Mouse (Mus musculus) midbrain, embryonic 16.5 days (tissue): ENCODE data around the gene Dnm3. TPM values are rescaled to one million over a fixed set of nuclear protein-coding genes. Genes with fewer than 3 reads are reported as not detected.
A peak's percentile ranks its signal among the peaks of the same experiment; 100 is the strongest.

Source experiments
- ATAC-seq: fragments of 200-750 bp; cut with Nextera tagmentation; 2 replicates; pipeline ENCODE4 v1.8.0; 2017; ENCODE audit warnings: moderate TSS enrichment
- H3K27ac ChIP-seq: fragments of 300-500 bp; sonication (generic); 2 replicates; pipeline ENCODE4 v1.5.1; 2014; ENCODE audit warnings: mild to moderate bottlenecking, low read length, mixed read lengths
- H3K27me3 ChIP-seq: fragments of 300-500 bp; sonication (generic); 2 replicates; pipeline ENCODE4 v1.6.1; 2014; ENCODE audit warnings: low read depth, low read length, mixed read lengths; ENCODE audit not compliant: control insufficient read depth, insufficient read depth
- H3K36me3 ChIP-seq: fragments of 300-500 bp; sonication (generic); 2 replicates; pipeline ENCODE4 v1.6.1; 2014; ENCODE audit warnings: mild to moderate bottlenecking, low read length, moderate library complexity, mixed read lengths; ENCODE audit not compliant: control insufficient read depth, insufficient read depth
- H3K4me1 ChIP-seq: fragments of 300-500 bp; sonication (generic); 2 replicates; pipeline ENCODE4 v1.6.1; 2014; ENCODE audit warnings: mild to moderate bottlenecking, low read length, mixed read lengths; ENCODE audit not compliant: control insufficient read depth, insufficient read depth
- H3K4me2 ChIP-seq: fragments of 300-500 bp; sonication (generic); 2 replicates; pipeline ENCODE4 v1.6.1; 2014; ENCODE audit warnings: mild to moderate bottlenecking, low read length, mixed read lengths
- H3K4me3 ChIP-seq: fragments of 300-500 bp; sonication (generic); 2 replicates; pipeline ENCODE4 v1.5.1; 2014; ENCODE audit warnings: low read depth, mild to moderate bottlenecking, low read length, moderate library complexity, mixed read lengths
- H3K9ac ChIP-seq: fragments of 300-500 bp; sonication (generic); 2 replicates; pipeline ENCODE4 v1.6.1; 2014; ENCODE audit warnings: low read depth, low read length, mixed read lengths
- H3K9me3 ChIP-seq: fragments of 300-500 bp; sonication (generic); replicated peaks from 2 replicates; pipeline ENCODE4 v1.6.1; 2014; ENCODE audit warnings: mild to moderate bottlenecking, low read length, mixed read lengths; ENCODE audit not compliant: control insufficient read depth, poor library complexity, severe bottlenecking
- WGBS: fragments of 180-500 bp; shearing (Covaris S2); extraction: QIAGEN DNeasy Blood & Tissue Kit; methylation state at CpG from one replicate; pipeline ENCODE4 v1.1.7; 2014; 5-methylcytosine and 5-hydroxymethylcytosine counted together
- polyA plus RNA-seq: library from polyadenylated mRNA; unstranded; fragments of >200 nt; fragmentation: Nextera tagmentation; extraction: Ambion mirVana; gene quantifications from 2 replicates; pipeline ENCODE4 v1.2.1, GENCODE M21; 2015

Dnm3 gene
- polyA plus RNA-seq, 1 experiment from 2014 or later: 69.4 TPM

DNA sequence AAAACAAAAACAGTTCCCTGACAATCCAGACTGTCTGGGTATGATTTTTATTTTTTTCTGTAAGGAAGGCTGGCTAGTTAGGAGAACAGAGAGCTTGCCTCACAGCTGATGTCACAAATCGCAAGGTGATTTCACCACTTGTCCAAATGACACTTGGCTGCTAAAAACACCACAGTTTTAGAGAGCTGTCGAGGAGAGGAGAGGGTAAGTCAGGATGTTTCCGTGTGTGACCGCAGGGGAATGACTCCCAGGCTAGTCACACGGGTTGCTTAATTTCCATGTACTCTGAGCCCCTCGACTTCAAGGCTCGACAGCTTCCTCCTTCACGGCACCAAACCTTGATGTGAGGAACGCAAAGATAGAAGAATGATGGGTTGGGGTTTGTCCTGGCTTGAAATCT is 471.7 kb downstream of the Dnm3 start:
- WGBS: 93% methylated on average over 9 of the region's 9 CpGs

DNA sequence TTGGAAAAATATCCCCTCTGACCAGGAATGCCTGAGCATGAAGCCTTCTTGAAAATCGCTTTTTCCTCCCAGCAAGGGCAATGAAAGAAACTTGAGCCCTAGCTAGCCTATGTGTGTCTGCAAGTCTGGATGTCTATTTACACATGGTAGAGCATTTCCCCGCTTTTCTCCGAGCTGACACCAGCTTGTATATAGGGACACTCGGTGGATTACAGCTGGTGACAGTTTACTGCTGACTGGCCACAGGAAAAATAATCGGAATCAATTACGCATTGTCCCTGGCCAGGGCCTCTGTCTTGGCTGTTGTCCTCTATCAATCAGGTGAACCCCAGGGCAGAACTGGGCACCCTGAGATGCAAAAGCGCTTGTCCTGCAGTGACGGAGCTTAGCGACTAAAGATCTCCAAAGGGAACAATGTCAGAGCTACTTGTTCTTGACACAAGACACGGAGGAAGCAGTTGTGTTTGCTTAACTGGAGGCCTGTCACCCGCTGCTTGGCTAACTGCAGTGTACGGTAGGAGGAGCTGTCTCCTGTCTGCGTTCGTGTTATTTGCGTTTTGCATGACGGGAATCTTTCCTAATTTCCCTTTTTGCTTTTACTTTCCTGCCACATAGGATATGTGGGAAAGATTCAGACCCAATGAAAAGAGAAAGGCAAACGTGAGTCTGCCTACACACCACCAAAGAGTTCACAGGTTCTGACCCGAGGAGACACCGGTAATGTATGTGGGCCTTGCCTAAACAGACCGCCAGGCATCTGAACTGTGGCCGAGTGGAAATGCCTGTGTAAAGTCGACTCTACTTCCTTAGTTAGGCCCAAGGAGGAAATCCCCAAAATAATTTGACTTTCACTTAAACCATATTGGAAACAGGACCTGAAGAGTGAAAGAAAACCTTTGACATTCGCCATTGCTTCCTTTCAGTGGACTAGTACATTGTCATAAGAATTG is 472.7 kb downstream of the Dnm3 start:
- Histone ChIP-seq H3K36me3 (0 out of 2 replicates have a peak, but pooled peaks cover 3% of the 10 kb centered on the region), H3K4me2 (no peak overlapping the region), H3K4me3 (no peak overlapping the region), H3K27ac (no peak overlapping the region), H3K9me3 (no peaks in the 10 kb centered on the region), H3K27me3 (no peaks in the 10 kb centered on the region), H3K4me1 (peaks cover 5% of the 10 kb centered on the region), H3K9ac (no peak overlapping the region)
- ATAC-seq: no peak
- 56% methylated on average over 23 of the region's 23 CpGs for WGBS

More for the DNA sequence above, 471.7 kb downstream of the Dnm3 start:
- no peak for ATAC-seq
- Histone ChIP-seq H3K27ac (no peak overlapping the region), H3K4me2 (no peak overlapping the region), H3K36me3 (peaks cover 8% of the 10 kb centered on the region; the same call in 1 of the 2 replicates), H3K27me3 (no peaks in the 10 kb centered on the region), H3K4me3 (no peak overlapping the region), H3K9me3 (no peaks in the 10 kb centered on the region), H3K9ac (no peak overlapping the region), H3K4me1 (peaks cover 5% of the 10 kb centered on the region)

DNA sequence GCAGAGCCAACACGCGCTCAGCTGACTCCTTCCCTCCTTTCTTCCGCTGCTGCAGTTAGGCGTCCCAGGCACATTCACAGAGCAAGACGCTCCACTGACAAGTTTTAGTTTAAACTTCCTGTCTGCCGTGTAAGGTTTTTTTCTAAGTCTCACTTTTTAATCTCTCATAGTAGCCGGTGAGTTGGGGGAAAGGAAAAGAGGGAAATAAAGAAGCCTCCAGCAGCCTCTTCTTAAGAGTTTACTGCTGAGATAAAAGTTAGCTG is 473.4 kb downstream of the Dnm3 start:
- Histone ChIP-seq H3K4me1 (peaks cover 8% of the 10 kb centered on the region), H3K36me3 (0 out of 2 replicates have a peak, but pooled peaks cover 3% of the 10 kb centered on the region), H3K27ac (no peak overlapping the region), H3K9ac (no peak overlapping the region), H3K9me3 (no peaks in the 10 kb centered on the region), H3K27me3 (no peaks in the 10 kb centered on the region), H3K4me3 (no peak overlapping the region), H3K4me2 (no peak overlapping the region)
- WGBS: 41% methylated on average over 7 of the region's 7 CpGs
- ATAC-seq: no peak

DNA sequence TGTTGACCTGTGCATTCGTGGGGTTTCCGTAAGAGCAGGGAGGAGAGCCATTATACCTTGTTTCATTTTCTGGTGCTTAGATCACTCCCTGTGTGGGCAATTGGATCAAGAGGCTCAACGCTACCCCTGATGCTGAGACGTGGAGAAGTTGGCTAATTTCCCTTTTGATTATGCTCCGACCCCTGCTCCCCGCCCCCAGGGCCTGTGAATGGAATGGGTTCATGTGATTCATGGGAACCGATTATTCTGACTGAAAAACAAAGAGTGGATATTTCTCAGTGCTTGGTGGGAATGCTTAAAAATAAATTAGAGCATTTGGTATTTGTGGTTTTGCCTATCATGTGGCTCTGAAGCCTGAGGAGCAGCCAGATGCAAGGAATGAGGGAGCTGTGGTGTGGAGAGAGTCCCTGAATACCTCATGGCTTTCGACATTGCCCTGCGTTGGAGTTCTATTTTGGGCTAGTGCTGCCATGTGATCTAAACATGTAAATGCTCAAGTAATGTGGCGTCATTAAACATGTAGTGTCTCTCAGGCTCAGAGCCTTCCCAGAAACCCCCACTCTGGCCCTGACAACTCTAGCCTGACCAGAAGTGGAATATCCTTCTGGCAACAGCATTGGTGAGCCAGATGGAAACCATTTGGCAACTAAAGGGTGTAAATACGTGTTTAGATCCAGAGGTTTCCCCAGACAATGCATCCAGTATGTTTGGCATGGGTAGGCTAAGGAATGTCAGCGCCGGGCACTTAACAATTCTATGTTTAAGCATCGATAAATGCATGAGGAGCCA is 473.9 kb downstream of the Dnm3 start:
- Histone ChIP-seq H3K4me3 (no peak overlapping the region), H3K27me3 (no peaks in the 10 kb centered on the region), H3K9me3 (no peaks in the 10 kb centered on the region), H3K4me1 (peaks cover 8% of the 10 kb centered on the region), H3K27ac (no peak overlapping the region), H3K36me3 (no peaks in the 10 kb centered on the region), H3K4me2 (no peak overlapping the region), H3K9ac (no peak overlapping the region)
- WGBS: 55% methylated on average over 14 of the region's 14 CpGs
- no peak for ATAC-seq

DNA sequence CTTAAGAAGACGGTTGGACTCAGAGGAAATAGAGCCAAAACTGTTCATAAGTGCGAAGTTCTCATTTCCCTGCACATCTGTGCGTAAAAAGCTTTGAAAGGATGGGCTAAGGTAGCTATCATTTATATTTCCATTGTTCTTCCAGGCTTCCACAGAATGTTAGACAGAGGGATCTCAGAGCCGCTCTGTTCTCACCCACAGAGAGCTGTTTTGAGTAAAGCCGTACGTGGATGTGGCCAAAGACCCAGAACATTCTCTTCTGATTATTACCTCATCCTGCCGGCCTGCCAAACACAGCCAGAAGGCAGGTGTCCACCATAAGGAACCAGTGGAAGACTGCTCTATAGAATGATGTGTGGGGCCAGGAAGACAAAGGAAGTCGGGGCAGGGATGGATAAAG is 476.5 kb downstream of the Dnm3 start:
- Histone ChIP-seq H3K36me3 (no peaks in the 10 kb centered on the region), H3K4me1 (peaks cover 4% of the 10 kb centered on the region), H3K9me3 (no peaks in the 10 kb centered on the region), H3K27ac (no peak overlapping the region), H3K9ac (no peak overlapping the region), H3K4me3 (no peak overlapping the region), H3K4me2 (no peak overlapping the region), H3K27me3 (no peaks in the 10 kb centered on the region)
- whole genome bisulfite sequencing: 79% methylated on average over 8 of the region's 8 CpGs
- ATAC-seq: no peak

DNA sequence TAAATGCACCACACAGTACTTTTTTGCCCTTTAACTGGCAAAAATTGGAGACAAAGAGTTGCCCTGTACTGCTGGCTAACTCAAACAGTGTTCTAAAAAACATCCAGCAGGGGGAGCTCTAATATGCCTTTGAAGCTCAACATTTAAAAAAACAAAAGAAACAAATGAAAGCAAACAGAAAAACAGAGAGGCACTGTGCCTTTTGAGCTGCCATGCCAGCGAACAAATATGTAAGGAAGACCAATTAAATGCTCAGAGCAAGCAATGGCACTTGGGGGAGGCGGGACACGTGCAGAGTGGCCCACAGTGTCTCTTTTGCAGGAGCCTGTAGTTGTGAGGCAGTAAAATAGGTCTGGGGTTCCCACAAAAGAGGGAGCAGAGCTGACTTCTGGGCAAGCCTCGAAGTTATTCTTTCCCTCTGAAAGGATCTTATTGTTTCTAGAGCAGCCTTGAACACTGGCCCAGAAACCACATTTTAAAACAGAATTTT is 477.9 kb downstream of the Dnm3 start:
- H3K4me1 ChIP-seq: peaks cover 4% of the 10 kb centered on the region
- no peak overlapping the region for H3K4me3 ChIP-seq
- H3K9me3 ChIP-seq: no peaks in the 10 kb centered on the region
- no peaks in the 10 kb centered on the region for H3K36me3 ChIP-seq
- peak overlapping the region; percentile 36 for H3K4me2 ChIP-seq
- H3K27me3 ChIP-seq: no peaks in the 10 kb centered on the region
- peak; percentile 89 for ATAC-seq
- 2% methylated on average over 4 of the region's 4 CpGs for WGBS
- no peak overlapping the region for H3K9ac ChIP-seq
- H3K27ac ChIP-seq: 0 out of 2 replicates have a peak overlapping the region, but pooled peaks have one; percentile 58

DNA sequence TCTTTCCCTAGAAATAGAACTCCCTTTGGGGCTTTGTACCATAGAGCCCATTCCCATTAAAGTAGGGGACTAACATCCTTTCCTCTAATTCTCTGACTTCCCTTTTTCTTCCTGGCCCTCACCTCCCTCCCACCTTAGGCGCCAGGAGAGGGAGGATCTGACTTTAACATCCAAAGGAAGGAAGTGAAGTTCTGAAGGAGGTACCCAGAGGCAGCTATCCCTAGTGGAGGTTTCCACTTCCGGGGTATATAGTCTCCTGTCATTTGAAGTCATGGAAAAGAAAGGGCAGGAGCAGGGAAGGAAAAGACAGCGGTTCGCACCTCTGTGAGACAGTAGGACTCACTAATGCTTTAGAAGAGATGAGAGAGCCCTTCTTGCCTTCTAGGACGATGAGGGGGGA is 478.5 kb downstream of the Dnm3 start:
- ATAC-seq: peak; percentile 13; the same call in 1 of the 2 replicates
- Histone ChIP-seq H3K9ac (no peak overlapping the region), H3K9me3 (no peaks in the 10 kb centered on the region), H3K4me2 (peak overlapping the region; percentile 23; the same call in 1 of the 2 replicates), H3K4me3 (no peak overlapping the region), H3K4me1 (peaks cover 4% of the 10 kb centered on the region), H3K27me3 (no peaks in the 10 kb centered on the region), H3K36me3 (no peaks in the 10 kb centered on the region), H3K27ac (0 out of 2 replicates have a peak overlapping the region, but pooled peaks have one; percentile 58)
- WGBS: 47% methylated on average over 5 of the region's 5 CpGs

DNA sequence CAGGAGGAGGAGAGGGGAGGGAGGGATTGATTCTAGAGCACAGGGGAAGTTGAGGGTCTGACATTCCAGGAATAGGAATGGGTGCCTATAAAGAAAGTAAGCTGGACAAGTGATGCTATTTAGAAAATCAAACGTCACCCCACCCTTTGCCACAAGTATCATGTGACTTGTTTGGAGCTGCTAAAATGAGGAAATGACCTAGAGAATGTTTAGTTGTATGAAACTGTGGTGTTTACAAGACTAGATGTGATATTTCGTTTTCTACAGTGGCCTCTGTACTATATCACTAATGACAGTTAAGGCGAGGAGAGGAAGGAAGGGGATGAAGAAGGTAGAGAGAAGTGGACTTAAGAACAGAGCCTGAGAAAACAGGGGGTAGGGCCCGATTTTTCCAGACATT is 479.1 kb downstream of the Dnm3 start:
- WGBS: 77% methylated on average over 4 of the region's 4 CpGs
- H3K27ac ChIP-seq: no peak overlapping the region
- H3K4me2 ChIP-seq: no peak overlapping the region
- no peaks in the 10 kb centered on the region for H3K27me3 ChIP-seq
- H3K9me3 ChIP-seq: no peaks in the 10 kb centered on the region
- no peak overlapping the region for H3K9ac ChIP-seq
- no peak overlapping the region for H3K4me3 ChIP-seq
- H3K36me3 ChIP-seq: no peaks in the 10 kb centered on the region
- peaks cover 4% of the 10 kb centered on the region for H3K4me1 ChIP-seq
- no peak for ATAC-seq

DNA sequence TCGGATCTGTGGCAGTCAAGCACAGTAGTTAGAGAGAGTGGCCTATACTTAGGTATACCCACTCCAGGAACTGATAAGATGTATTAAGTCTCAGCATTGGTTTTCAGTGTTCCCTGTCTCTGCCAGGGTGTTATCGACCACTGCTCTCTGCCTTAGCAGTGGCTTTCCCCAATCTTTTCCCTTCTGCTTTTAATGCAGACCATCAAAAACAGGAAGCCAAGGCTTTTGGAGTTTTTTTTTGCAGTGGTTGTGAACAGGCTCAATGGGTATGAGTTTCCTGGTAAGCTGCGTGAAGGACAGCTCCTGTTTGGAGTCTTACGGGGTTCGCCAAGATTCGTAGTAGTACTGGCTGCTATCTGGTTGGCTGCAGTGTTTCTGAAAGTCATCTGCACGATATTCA is 485.4 kb downstream of the Dnm3 start:
- ATAC-seq: no peak
- Histone ChIP-seq H3K4me3 (no peak overlapping the region), H3K27me3 (no peaks in the 10 kb centered on the region), H3K36me3 (no peaks in the 10 kb centered on the region), H3K27ac (no peak overlapping the region), H3K9me3 (no peaks in the 10 kb centered on the region), H3K4me2 (no peak overlapping the region), H3K9ac (no peak overlapping the region), H3K4me1 (no peaks in the 10 kb centered on the region)
- WGBS: 94% methylated on average over 7 of the region's 7 CpGs
